Mouse (Mus musculus) lung, embryonic 14.5 days (tissue): ENCODE measurements around the gene Inf2. TPM values are rescaled to one million over a fixed set of nuclear protein-coding genes. Genes with fewer than 3 reads are reported as not detected.

Experiments used
- ATAC-seq: fragments of 200-750 bp; cut with Nextera tagmentation; 2 replicates; pipeline ENCODE4 v1.8.0; 2017; ENCODE audit warnings: mild to moderate bottlenecking, moderate TSS enrichment, moderate library complexity; ENCODE audit not compliant: insufficient read depth
- DNase-seq: peaks from one replicate; pipeline ENCODE4 v3.0.0-alpha.2; 2015
- H3K27ac ChIP-seq: fragments of 300-500 bp; sonication (generic); 2 replicates; pipeline ENCODE4 v1.5.1; 2014; ENCODE audit warnings: low read depth, mild to moderate bottlenecking, moderate library complexity
- H3K27me3 ChIP-seq: fragments of 300-500 bp; sonication (generic); 2 replicates; pipeline ENCODE4 v1.6.1; 2014; ENCODE audit warnings: low read length, control low read depth; ENCODE audit not compliant: insufficient read depth
- H3K36me3 ChIP-seq: fragments of 300-500 bp; sonication (generic); 2 replicates; pipeline ENCODE4 v1.6.1; 2014; ENCODE audit warnings: control low read depth; ENCODE audit not compliant: insufficient read depth
- H3K4me1 ChIP-seq: fragments of 300-500 bp; sonication (generic); 2 replicates; pipeline ENCODE4 v1.6.1; 2014; ENCODE audit warnings: antibody characterized with exemption, control low read depth; ENCODE audit not compliant: insufficient read depth
- H3K4me2 ChIP-seq: fragments of 300-500 bp; sonication (generic); 2 replicates; pipeline ENCODE4 v1.6.1; 2014; ENCODE audit warnings: mild to moderate bottlenecking
- H3K4me3 ChIP-seq: fragments of 300-500 bp; sonication (generic); 2 replicates; pipeline ENCODE4 v1.5.1; 2014; ENCODE audit warnings: low read depth, low read length
- H3K9ac ChIP-seq: fragments of 300-500 bp; sonication (generic); 2 replicates; pipeline ENCODE4 v1.6.1; 2014
- H3K9me3 ChIP-seq: fragments of 300-500 bp; sonication (generic); 2 replicates; pipeline ENCODE4 v1.6.1; 2016; ENCODE audit warnings: low read depth, low read length, control low read depth
- CTCF ChIP-seq: IDR thresholded peaks from 2 replicates; pipeline ENCODE4 v1.5.1; 2016; ENCODE audit warnings: antibody characterized with exemption, low read depth
- WGBS: fragments of 180-500 bp; shearing (Covaris S2); extraction: QIAGEN DNeasy Blood & Tissue Kit; methylation state at CpG from one replicate; pipeline ENCODE4 v1.1.7; 2014; 5-methylcytosine and 5-hydroxymethylcytosine counted together
- polyA plus RNA-seq: library from polyadenylated mRNA; unstranded; fragments of >200 nt; fragmentation: Nextera tagmentation; extraction: Ambion mirVana; gene quantifications from 2 replicates; pipeline ENCODE4 v1.2.1, GENCODE M21; 2014

Gene Inf2
- polyA plus RNA-seq, 1 experiment from 2014 or later: 5.2 TPM

- Histone ChIP-seq H3K4me1 (no peaks in the 10 kb centered on the region), H3K4me3 (no peak overlapping the region), H3K9ac (no peak overlapping the region), H3K27ac (no peak overlapping the region), H3K4me2 (no peak overlapping the region), H3K36me3 (peaks cover 5% of the 10 kb centered on the region; the same call in 1 of the 2 replicates), H3K9me3 (no peaks in the 10 kb centered on the region), H3K27me3 (no peaks in the 10 kb centered on the region)
- DNase-seq (peak; percentile 78), ATAC-seq (peak; percentile 77)
- 60% methylated on average over 20 of the region's 20 CpGs for WGBS
- peak; percentile 54 for TF ChIP-seq CTCF
Observed at GRCm38 (mm10) chr12:112604709-112605649, 16.4 kb downstream of the Inf2 start.

- peaks cover 5% of the 10 kb centered on the region; the same call in 1 of the 2 replicates for H3K36me3 ChIP-seq
- WGBS: 47% methylated on average over 6 of the region's 6 CpGs
- H3K27ac ChIP-seq: no peak overlapping the region
- H3K4me1 ChIP-seq: no peaks in the 10 kb centered on the region
- peak; percentile 96 for TF ChIP-seq CTCF
- DNase-seq (peak; percentile 78), ATAC-seq (peak; percentile 71)
- no peak overlapping the region for H3K4me2 ChIP-seq
- H3K9me3 ChIP-seq: no peaks in the 10 kb centered on the region
- H3K4me3 ChIP-seq: no peak overlapping the region
- no peaks in the 10 kb centered on the region for H3K27me3 ChIP-seq
- H3K9ac ChIP-seq: no peak overlapping the region
Observed at GRCm38 (mm10) chr12:112605766-112606165, 17.2 kb downstream of the Inf2 start.

- H3K27me3 ChIP-seq: no peaks in the 10 kb centered on the region
- H3K36me3 ChIP-seq: peaks cover 5% of the 10 kb centered on the region; the same call in 1 of the 2 replicates
- H3K4me1 ChIP-seq: no peaks in the 10 kb centered on the region
- WGBS: 77% methylated on average over 6 of the region's 6 CpGs
- H3K9me3 ChIP-seq: no peaks in the 10 kb centered on the region
- H3K4me2 ChIP-seq: no peak overlapping the region
- H3K9ac ChIP-seq: no peak overlapping the region
- TF ChIP-seq CTCF: no peak
- ATAC-seq (no peak), DNase-seq (no peak)
- no peak overlapping the region for H3K4me3 ChIP-seq
- no peak overlapping the region for H3K27ac ChIP-seq
Observed at GRCm38 (mm10) chr12:112606998-112607397, 18.4 kb downstream of the Inf2 start.

- ATAC-seq (no peak), DNase-seq (no peak)
- TF ChIP-seq CTCF: no peak
- 88% methylated on average over 10 of the region's 10 CpGs for WGBS
- Histone ChIP-seq H3K9ac (no peak overlapping the region), H3K4me2 (no peak overlapping the region), H3K4me1 (no peaks in the 10 kb centered on the region), H3K36me3 (peaks cover 8% of the 10 kb centered on the region; the same call in 1 of the 2 replicates), H3K27ac (no peak overlapping the region), H3K4me3 (no peak overlapping the region), H3K9me3 (no peaks in the 10 kb centered on the region), H3K27me3 (no peaks in the 10 kb centered on the region)
Observed at GRCm38 (mm10) chr12:112609031-112609430, 20.4 kb downstream of the Inf2 start.

GRCm38 (mm10) chr12:112616668-112617067 is 28.1 kb downstream of the Inf2 start:
- Histone ChIP-seq H3K4me1 (no peaks in the 10 kb centered on the region; the same call in 1 of the 2 replicates), H3K9me3 (no peaks in the 10 kb centered on the region), H3K9ac (no peak overlapping the region), H3K36me3 (peaks cover 4% of the 10 kb centered on the region; the same call in 1 of the 2 replicates), H3K4me3 (no peak overlapping the region), H3K4me2 (no peak overlapping the region), H3K27ac (no peak overlapping the region), H3K27me3 (peaks cover 8% of the 10 kb centered on the region)
- TF ChIP-seq CTCF: no peak
- DNase-seq: no peak
- no peak for ATAC-seq
- WGBS: 43% methylated on average over 9 of the region's 9 CpGs

- Histone ChIP-seq H3K27ac (no peak overlapping the region), H3K4me2 (no peak overlapping the region), H3K9me3 (no peaks in the 10 kb centered on the region), H3K4me1 (no peaks in the 10 kb centered on the region; the same call in 1 of the 2 replicates), H3K4me3 (no peak overlapping the region), H3K36me3 (peaks cover 4% of the 10 kb centered on the region; the same call in 1 of the 2 replicates), H3K9ac (no peak overlapping the region), H3K27me3 (peaks cover 9% of the 10 kb centered on the region)
- no peak for ATAC-seq
- no peak for TF ChIP-seq CTCF
- WGBS: 76% methylated on average over 11 of the region's 11 CpGs
- DNase-seq: no peak
Observed at GRCm38 (mm10) chr12:112617184-112617583, 28.6 kb downstream of the Inf2 start.

- no peak overlapping the region for H3K9ac ChIP-seq
- no peaks in the 10 kb centered on the region; the same call in 1 of the 2 replicates for H3K4me1 ChIP-seq
- H3K27me3 ChIP-seq: peaks cover 9% of the 10 kb centered on the region
- TF ChIP-seq CTCF: peak; percentile 88
- peak overlapping the region; percentile 20; the same call in 1 of the 2 replicates for H3K27ac ChIP-seq
- no peaks in the 10 kb centered on the region for H3K9me3 ChIP-seq
- no peaks in the 10 kb centered on the region for H3K36me3 ChIP-seq
- H3K4me2 ChIP-seq: no peak overlapping the region
- WGBS: 11% methylated on average over 8 of the region's 8 CpGs
- H3K4me3 ChIP-seq: no peak overlapping the region
- ATAC-seq (peak; percentile 77), DNase-seq (peak; percentile 86)
Observed at GRCm38 (mm10) chr12:112617898-112618380, 29.4 kb downstream of the Inf2 start.
